Mouse (Mus musculus) cortical plate, adult 2 months (tissue): Measurements from ENCODE around the gene Homez. TPM values are rescaled to one million over a fixed set of nuclear protein-coding genes. Genes with fewer than 3 reads are reported as not detected.

ENCODE experiments used
- H3K27ac ChIP-seq: fragments of 200-500 bp; 2 replicates; pipeline ENCODE4 v1.5.1; 2012; ENCODE audit warnings: low read length, control low read depth, inconsistent platforms; ENCODE audit not compliant: insufficient read depth
- H3K4me1 ChIP-seq: fragments of 200-500 bp; 2 replicates; pipeline ENCODE4 v1.6.1; 2011; ENCODE audit warnings: low read length; ENCODE audit not compliant: control insufficient read depth, insufficient read depth
- H3K4me3 ChIP-seq: fragments of 200-500 bp; 2 replicates; pipeline ENCODE4 v1.5.1; 2011; ENCODE audit warnings: mild to moderate bottlenecking, low read length, control low read depth; ENCODE audit not compliant: insufficient read depth
- CTCF ChIP-seq: fragments of 200-500 bp; IDR thresholded peaks from 2 replicates; pipeline ENCODE4 v1.5.1; 2011; ENCODE audit warnings: mild to moderate bottlenecking, control low read depth, low read length; ENCODE audit not compliant: insufficient read depth; ENCODE audit errors: extremely low read depth
- POLR2A ChIP-seq: fragments of 200-500 bp; IDR thresholded peaks from 2 replicates; pipeline ENCODE4 v1.6.1; 2011; ENCODE audit warnings: mild to moderate bottlenecking, low read length, control low read depth; ENCODE audit not compliant: insufficient read depth; ENCODE audit errors: extremely low read depth
- polyA plus RNA-seq: library from polyadenylated mRNA; depleted of rRNA; stranded (reverse); fragments of >200 nt; gene quantifications from 2 replicates; pipeline ENCODE4 v1.2.3, GENCODE M21; 2012; rRNA removed

The Homez gene
- polyA plus RNA-seq, 1 experiment: 9.6 TPM

- Histone ChIP-seq H3K4me3 (no peak overlapping the region), H3K27ac (no peak overlapping the region), H3K4me1 (no peaks in the 10 kb centered on the region)
- TF ChIP-seq POLR2A: no peak
- TF ChIP-seq CTCF: no peak
Observed at GRCm38 (mm10) chr14:54808718-54809667, 61.8 kb downstream of the Homez start.

GRCm38 (mm10) chr14:54806124-54806523, 64.6 kb downstream of the Homez start:
- H3K4me1 ChIP-seq: no peaks in the 10 kb centered on the region
- no peak overlapping the region for H3K27ac ChIP-seq
- no peak for TF ChIP-seq CTCF
- TF ChIP-seq POLR2A: no peak
- no peak overlapping the region for H3K4me3 ChIP-seq

Other genes starting within 250 kb of the Homez start
- 0.17 and 0.23 TPM in 2 replicates for gene Psmb11, start 249.5 kb downstream of the Homez start, polyA plus RNA-seq
- not detected in 2 replicates for gene Gm17606, start 230.0 kb downstream of the Homez start, polyA plus RNA-seq
- gene Cdh24, start 229.6 kb downstream of the Homez start, polyA plus RNA-seq: 13.3 and 18.6 TPM in 2 replicates
- 35.1 and 37.9 TPM in 2 replicates for gene 1700123O20Rik, start 184.7 kb downstream of the Homez start, polyA plus RNA-seq
- gene Acin1, start 184.0 kb downstream of the Homez start, polyA plus RNA-seq: 169 and 194 TPM in 2 replicates
- 0.04 and 0.06 TPM in 2 replicates for gene Gm29776, start 172.1 kb downstream of the Homez start, polyA plus RNA-seq
- gene Cebpe, start 158.8 kb downstream of the Homez start, polyA plus RNA-seq: 0.09 TPM in 1 of 2 replicates, not detected in the other
- 51.3 and 54.7 TPM in 2 replicates for gene Slc7a8, start 89.0 kb downstream of the Homez start, polyA plus RNA-seq
- gene Rnf212b, start 56.8 kb downstream of the Homez start, polyA plus RNA-seq: not detected in 2 replicates
- 15.7 and 16.1 TPM in 2 replicates for gene Ppp1r3e, start 6.6 kb upstream of the Homez start, polyA plus RNA-seq
- 109 and 115 TPM in 2 replicates for gene Bcl2l2, start 12.4 kb upstream of the Homez start, polyA plus RNA-seq
- gene Gm20521, start 12.5 kb upstream of the Homez start, polyA plus RNA-seq: 0.15 and 0.50 TPM in 2 replicates
- gene Pabpn1, start 21.5 kb upstream of the Homez start, polyA plus RNA-seq: 414 and 456 TPM in 2 replicates
- 776 and 795 TPM in 2 replicates for gene Slc22a17, start 42.2 kb upstream of the Homez start, polyA plus RNA-seq
- gene Efs, start 55.2 kb upstream of the Homez start, polyA plus RNA-seq: 7.5 and 8.2 TPM in 2 replicates
- gene Il25, start 61.7 kb upstream of the Homez start, polyA plus RNA-seq: 0.13 and 0.17 TPM in 2 replicates
- gene Cmtm5, start 65.3 kb upstream of the Homez start, polyA plus RNA-seq: 136 and 169 TPM in 2 replicates
- 0.17 TPM in 1 of 2 replicates, not detected in the other for gene Myh6, start 96.0 kb upstream of the Homez start, polyA plus RNA-seq
- not detected in 2 replicates for gene Gm17428, start 106.0 kb upstream of the Homez start, polyA plus RNA-seq
- 29.0 and 34.8 TPM in 2 replicates for gene Myh7, start 123.7 kb upstream of the Homez start, polyA plus RNA-seq
- 35.3 and 38.6 TPM in 2 replicates for gene Ngdn, start 144.5 kb upstream of the Homez start, polyA plus RNA-seq
- 13.0 and 13.1 TPM in 2 replicates for gene Zfhx2, start 221.4 kb upstream of the Homez start, polyA plus RNA-seq
- gene Thtpa, start 223.8 kb upstream of the Homez start, polyA plus RNA-seq: 13.8 and 14.5 TPM in 2 replicates
- 14.7 and 15.4 TPM in 2 replicates for gene Ap1g2, start 235.6 kb upstream of the Homez start, polyA plus RNA-seq
- gene Jph4, start 246.0 kb upstream of the Homez start, polyA plus RNA-seq: 244 and 247 TPM in 2 replicates